Mouse (Mus musculus): ENCODE data around the gene Vamp3.
"Not testable (repeated sequence)": the region's sequence is repeated elsewhere in the genome, so short reads cannot be mapped to it uniquely, and the experiment has no call there.

Gene Vamp3

DNA sequence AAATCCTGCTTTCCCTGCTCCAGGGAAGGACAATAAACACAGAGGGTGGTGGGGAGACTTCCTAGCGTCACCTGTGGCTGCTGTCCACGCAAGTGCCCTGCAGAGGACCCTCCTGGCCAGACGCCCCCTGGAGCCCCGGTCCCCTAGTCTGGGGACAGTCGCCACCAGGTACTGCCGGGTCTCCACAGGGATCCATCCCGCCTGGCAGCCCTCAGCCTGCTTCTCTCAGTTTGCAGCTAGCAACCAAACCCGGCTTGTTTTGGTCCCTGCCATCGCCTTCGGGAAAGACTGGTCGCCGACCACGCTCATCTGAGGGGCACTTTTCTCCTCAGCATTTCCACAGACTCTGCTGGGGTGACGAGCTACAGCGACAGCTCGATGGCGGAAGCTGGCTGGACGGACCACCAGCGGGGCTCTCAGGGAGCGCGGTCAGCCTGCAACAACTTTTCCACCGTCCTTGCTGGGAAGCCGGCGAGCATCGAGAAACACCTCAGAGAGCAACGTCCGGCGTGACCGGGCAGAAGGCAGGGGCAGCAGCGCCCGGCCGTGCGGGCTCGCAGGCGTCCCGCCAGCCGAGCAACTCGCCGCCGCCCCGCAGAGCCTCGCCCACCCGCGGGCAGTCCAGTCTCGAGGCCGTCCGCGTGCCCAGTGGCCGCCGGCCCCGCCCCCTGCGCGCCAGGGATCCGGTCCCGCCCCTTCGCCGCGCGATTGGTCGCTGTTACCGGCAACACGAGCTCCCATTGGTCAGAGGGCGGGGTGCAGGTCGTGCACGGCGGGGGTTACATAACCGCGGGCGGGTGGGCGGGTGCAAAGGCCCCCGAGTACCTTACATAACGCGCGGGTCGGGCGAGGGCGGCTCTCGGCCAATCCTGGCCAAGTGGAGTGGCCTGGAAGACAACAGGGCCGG lies 13.5 kb downstream of the Vamp3 start, which contains the start of gene Per3:
TSS of gene Per3 (minus strand) at position 629 of the 907 bp plus-strand sequence.
- peak; percentile 99 to 100 for DNase-seq

GRCm38 (mm10) chr4:151043281-151043680 lies 14.5 kb downstream of the Vamp3 start:
- DNase-seq = peak; percentile 18 to 38

GRCm38 (mm10) chr4:151041506-151041905 lies 16.3 kb downstream of the Vamp3 start:
- DNase-seq = no peak

GRCm38 (mm10) chr4:151037800-151038199 lies 20.0 kb downstream of the Vamp3 start:
- no peak for DNase-seq

- no peak for DNase-seq
These were observed 21.2 kb downstream of the Vamp3 start for GRCm38 (mm10) chr4:151036521-151036920.

DNA sequence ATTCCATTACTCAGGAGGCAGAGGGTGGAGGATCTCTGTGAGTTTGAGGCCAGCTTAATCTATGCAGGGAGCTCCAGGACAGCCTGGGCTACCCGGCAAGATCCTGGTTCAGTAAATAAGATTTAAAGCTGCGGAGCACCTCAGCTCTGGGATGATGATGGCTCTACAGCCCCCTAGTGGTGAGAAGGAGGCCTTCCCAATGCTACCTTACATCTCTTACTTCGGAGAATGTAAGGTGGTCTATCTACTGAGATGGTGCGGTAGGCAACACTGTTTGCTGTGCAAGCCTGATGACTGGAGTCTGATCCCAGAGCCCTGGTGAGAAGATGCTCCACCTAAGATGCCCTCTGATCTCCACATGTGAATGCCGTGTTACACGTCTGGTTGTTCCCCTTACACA lies 30.8 kb downstream of the Vamp3 start:
- DNase-seq = peak; percentile 29 to 47

- no peak for DNase-seq
These were observed 33.6 kb downstream of the Vamp3 start for GRCm38 (mm10) chr4:151024152-151024551.

DNA sequence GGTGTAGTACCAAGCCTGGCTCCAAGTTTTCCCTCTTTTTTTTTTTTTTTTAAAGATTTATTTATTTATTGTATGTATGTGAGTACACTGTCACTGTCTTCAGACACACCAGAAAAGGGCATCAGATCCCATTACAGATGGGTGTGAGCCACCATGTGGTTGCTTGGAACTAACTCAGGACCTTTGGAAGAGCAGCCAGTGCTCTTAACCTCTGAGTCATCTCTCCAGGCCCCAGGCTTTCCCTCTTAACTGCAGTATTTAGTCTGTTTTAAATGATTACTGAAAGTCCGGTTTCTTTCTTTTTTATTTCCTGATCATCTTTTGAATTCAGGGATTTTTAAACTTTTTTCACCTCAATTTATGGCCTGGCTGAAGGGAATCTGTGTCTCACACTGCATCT lies 40.4 kb downstream of the Vamp3 start:
- DNase-seq = not testable (repeated sequence)

DNA sequence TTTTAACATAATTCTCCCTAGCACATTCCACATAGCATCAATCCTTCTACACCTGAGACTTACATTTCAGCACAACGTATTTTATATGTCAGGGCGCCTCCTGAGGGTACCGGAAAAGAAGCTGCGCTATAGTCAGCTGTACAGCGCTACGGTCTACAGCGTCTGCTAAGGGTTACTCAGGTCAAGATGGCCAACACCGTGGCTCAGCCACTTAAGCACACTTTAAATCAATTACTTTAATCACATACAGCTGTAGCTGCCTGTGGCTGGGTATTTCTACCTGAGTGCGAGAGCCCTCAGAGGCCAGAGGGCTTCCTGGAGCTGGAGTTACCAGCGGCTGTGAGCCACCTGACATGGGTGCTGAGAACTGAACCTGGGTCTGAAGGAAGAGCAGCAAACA lies 41.8 kb downstream of the Vamp3 start:
- no peak for DNase-seq

DNA sequence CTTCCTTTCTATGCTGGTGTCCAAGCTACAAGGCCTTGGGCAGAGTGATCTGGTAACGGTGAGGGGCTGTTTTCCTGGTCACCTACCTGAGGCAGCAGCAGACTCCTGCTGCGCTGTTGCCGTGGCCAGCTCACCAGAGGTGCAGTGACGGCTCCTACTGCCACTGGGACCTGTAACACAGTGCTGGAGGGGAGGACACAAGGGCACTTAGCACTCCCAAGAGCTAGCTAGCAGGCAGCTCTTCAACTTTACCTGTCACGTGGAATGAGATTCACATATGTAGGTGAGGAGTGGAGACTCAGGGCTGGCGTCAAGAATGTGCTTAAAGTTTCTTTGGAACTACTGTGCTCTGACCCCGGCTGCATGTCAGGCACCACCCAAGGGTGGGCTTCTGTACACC lies 47.4 kb downstream of the Vamp3 start:
- DNase-seq = no peak

- DNase-seq = peak; percentile 48 to 82
These were observed 50.8 kb downstream of the Vamp3 start for GRCm38 (mm10) chr4:151006945-151007344.

GRCm38 (mm10) chr4:151005656-151006318 lies 52.0 kb downstream of the Vamp3 start:
- no peak for DNase-seq

- no peak for DNase-seq
These were observed 56.4 kb downstream of the Vamp3 start for GRCm38 (mm10) chr4:151001397-151001796.

- no peak for DNase-seq
These were observed 59.1 kb downstream of the Vamp3 start for GRCm38 (mm10) chr4:150998626-150999025.

All from kidney, postnatal 36 days (tissue).